Mouse (Mus musculus): Measurements from ENCODE around the gene 4921507P07Rik.

- TF ChIP-seq POLR2A (IDR thresholded peaks at IDR 0.05; ENCODE audit: borderline replicate concordance, extremely low read depth, low read depth, low read length) (no peak), CTCF (IDR thresholded peaks at IDR 0.05; ENCODE audit: insufficient read depth, low read length) (no peak)
Observed at GRCm38 (mm10) chr6:50562421-50562820, 34.0 kb downstream of the 4921507P07Rik start.

Data from lung, adult 2 months (tissue).